12 mouse cellular contexts compared by ENCODE assay signal in genomic region chr5:100488231-100488630, GRCm38 (mm10).
"Had no signal": no experiment of that assay in that cellular context is flagged by ENCODE, and none has a peak within 500 bp of the region (broad histone marks: within the 10 kb centered on the region; RNA-seq: fewer than 3 reads in every experiment).

No protein-coding gene starts in this region.

- DNase-seq: left cerebral cortex, postnatal 4 days; liver; liver, embryonic 13.5 days; liver, postnatal 0 days; lung, adult 18-20 months; lung, adult 2 months; lung, embryonic 14.5 days; lung, postnatal 10 days; lung, postnatal 14 days; lung, postnatal 36 days; lung, postnatal 4 days; midbrain, embryonic 14.5 days had no signal
